7 mouse cellular contexts compared by ENCODE assay signal in genomic region chrX:18162192-18162857, GRCm38 (mm10). TPM values are rescaled to one million over a fixed set of nuclear protein-coding genes. Genes with fewer than 3 reads are reported as not detected.
A peak's percentile ranks its signal among the peaks of the same experiment; 100 is the strongest.
DNase-seq lines count a peak whose midpoint lies in the region; ATAC-seq lines count a peak whose summit lies in the region.

Gene Kdm6a (plus strand): TSS chrX:18162575.

- intact Hi-C loops in left cerebral cortex, postnatal 36 days (cut with DNase I) = loop anchor here (5.0 kb wide), 1 partner anchor 90 kb away; no protein-coding TSS in a partner anchor

- no peaks in the 10 kb centered on the region for H3K9me3 ChIP-seq in intestine, embryonic 16.5 days (ENCODE audit: control insufficient read depth, low read length)
- no peaks in the 10 kb centered on the region for H3K9me3 ChIP-seq in midbrain, embryonic 11.5 days (ENCODE audit: control insufficient read depth, low read length)

- peak; percentile 100 for DNase-seq in adrenal gland, adult 8-10 months
- DNase-seq in embryo, embryonic 9.5 days (ENCODE audit: extremely low spot score) = peak; percentile 95
- peak; percentile 97 to 99 for DNase-seq in gastrocnemius, postnatal 4 days (ENCODE audit: low spot score in 2 of 2)
- peak; percentile 96 to 100 for DNase-seq in left cerebral cortex, postnatal 36 days (ENCODE audit: low spot score in 2 of 2)
- DNase-seq in midbrain, embryonic 11.5 days (ENCODE audit: low spot score, missing footprints) = peak; percentile 97
- DNase-seq in skeletal muscle tissue, adult 2 months (ENCODE audit: low read depth, low spot score) = peak; percentile 98

- H3K27me3 ChIP-seq in intestine, embryonic 16.5 days (replicated peaks; ENCODE audit: control insufficient read depth, insufficient read depth, low read length) = no peaks in the 10 kb centered on the region
- H3K27me3 ChIP-seq in midbrain, embryonic 11.5 days (ENCODE audit: control insufficient read depth, insufficient read depth, low read length) = no peaks in the 10 kb centered on the region

- H3K9ac ChIP-seq in intestine, embryonic 16.5 days (ENCODE audit: low read depth, low read length) = peak within 1 kb of the TSS; percentile 90
- H3K9ac ChIP-seq in midbrain, embryonic 11.5 days (ENCODE audit: low read length) = peak within 1 kb of the TSS; percentile 91

- peak; percentile 99 for ATAC-seq in intestine, embryonic 16.5 days
- peak; percentile 99 for ATAC-seq in midbrain, embryonic 11.5 days (ENCODE audit: low FRiP score)

- peak within 1 kb of the TSS; percentile 98 for H3K27ac ChIP-seq in intestine, embryonic 16.5 days (ENCODE audit: low read length)
- peak within 1 kb of the TSS; percentile 90 for H3K27ac ChIP-seq in midbrain, embryonic 11.5 days (ENCODE audit: low read depth, low read length)

- no peaks in the 10 kb centered on the region for H3K36me3 ChIP-seq in intestine, embryonic 16.5 days (ENCODE audit: control insufficient read depth, insufficient read depth, low read length)
- H3K36me3 ChIP-seq in midbrain, embryonic 11.5 days (ENCODE audit: control insufficient read depth, insufficient read depth, low read length) = no peaks in the 10 kb centered on the region

- H3K4me2 ChIP-seq in intestine, embryonic 16.5 days (ENCODE audit: low read depth, low read length) = peak within 1 kb of the TSS; percentile 70
- H3K4me2 ChIP-seq in midbrain, embryonic 11.5 days = peak within 1 kb of the TSS; percentile 61

- H3K4me3 ChIP-seq in intestine, embryonic 16.5 days (ENCODE audit: low read length) = peak within 1 kb of the TSS; percentile 78
- H3K4me3 ChIP-seq in midbrain, embryonic 11.5 days (ENCODE audit: low read depth, low read length) = peak within 1 kb of the TSS; percentile 82

- H3K4me1 ChIP-seq in intestine, embryonic 16.5 days (ENCODE audit: control insufficient read depth, insufficient read depth, low read length) = no peaks in the 10 kb centered on the region
- no peaks in the 10 kb centered on the region for H3K4me1 ChIP-seq in midbrain, embryonic 11.5 days (ENCODE audit: control insufficient read depth, insufficient read depth, low read length)

- under 1% methylated on average over 50 of the region's 50 CpGs for WGBS in intestine, embryonic 16.5 days
- WGBS in midbrain, embryonic 11.5 days = under 1% methylated on average over 36 of the region's 50 CpGs

RNA-seq across cellular contexts. Expression of gene Kdm6a, which starts in this region (rescaled TPM):
- total RNA-seq in adrenal gland, adult 8-10 months (2022) = 10 to 100 TPM; 46.4 to 75.7 (median 62.6) TPM
- 10 to 100 TPM; 32.1 to 50.2 TPM for total RNA-seq in gastrocnemius, postnatal 4 days (2021)
- polyA plus RNA-seq in intestine, embryonic 16.5 days (2015; fragmentation: Nextera tagmentation; extraction: Ambion mirVana) = 13.8 and 15.3 TPM in 2 replicates
- 10 to 100 TPM; 49.1 to 51.0 TPM for total RNA-seq in left cerebral cortex, postnatal 36 days (2021)
- polyA plus RNA-seq in midbrain, embryonic 11.5 days (2014; fragmentation: Nextera tagmentation; extraction: Ambion mirVana) = 34.7 and 41.8 TPM in 2 replicates

Comparison
In these comparisons a context has a peak if more than half of its experiments do, and no peak if none do; other contexts are left out.
1. Peak in every context shown above with its lines: DNase-seq, ATAC-seq, H3K4me3 ChIP-seq and H3K27ac ChIP-seq.